Mouse (Mus musculus) MEL (cell line): Measurements from ENCODE around the gene Hacd3.

Experiments used
- CHD1 ChIP-seq: IDR thresholded peaks from 2 replicates; pipeline ENCODE4 v1.6.1; 2012; ENCODE audit warnings: low read depth, mild to moderate bottlenecking, inconsistent platforms, low read length, improper control_type of control experiment
- CHD2 ChIP-seq: IDR thresholded peaks from 2 replicates; pipeline ENCODE4 v1.6.1; 2011; ENCODE audit warnings: low read length, improper control_type of control experiment
- CTCF ChIP-seq, 3 experiments: IDR thresholded peaks in 2 of 3; conservative IDR thresholded peaks in 1 of 3; 2 replicates each; pipeline ENCODE4 v1.5.1; 2011 to 2012; ENCODE audit warnings: low read length in 3 of 3, low read depth in 2 of 3, mild to moderate bottlenecking in 2 of 3, improper control_type of control experiment in 1 of 3, inconsistent platforms in 1 of 3, mixed read lengths in 1 of 3, moderate library complexity in 1 of 3; ENCODE audit not compliant: control insufficient read depth in 1 of 3, insufficient read depth in 1 of 3, poor library complexity in 1 of 3, severe bottlenecking in 1 of 3
- MAFK ChIP-seq: IDR thresholded peaks from 2 replicates; pipeline ENCODE4 v1.6.1; 2011; ENCODE audit warnings: low read depth, mild to moderate bottlenecking, low read length, improper control_type of control experiment, borderline replicate concordance
- MEF2A ChIP-seq: IDR thresholded peaks from 2 replicates; pipeline ENCODE4 v1.6.1; 2014; ENCODE audit warnings: low read depth, mild to moderate bottlenecking, inconsistent platforms, low read length, improper control_type of control experiment; ENCODE audit not compliant: poor library complexity, insufficient replicate concordance, severe bottlenecking; ENCODE audit errors: extremely low read depth
- POLR2A ChIP-seq, 2 experiments: IDR thresholded peaks; 2 replicates each; pipeline ENCODE4 v1.6.1; 2011 to 2012; ENCODE audit warnings: low read length in 2 of 2, mild to moderate bottlenecking in 2 of 2, control low read depth in 1 of 2, improper control_type of control experiment in 1 of 2, low read depth in 1 of 2, moderate library complexity in 1 of 2; ENCODE audit not compliant: control insufficient read depth in 1 of 2, insufficient read depth in 1 of 2, poor library complexity in 1 of 2
- RCOR1 ChIP-seq: IDR thresholded peaks from 2 replicates; pipeline ENCODE4 v1.6.1; 2012; ENCODE audit warnings: low read depth, mild to moderate bottlenecking, inconsistent platforms, low read length, improper control_type of control experiment
- SIN3A ChIP-seq: IDR thresholded peaks from 2 replicates; pipeline ENCODE4 v1.6.1; 2012; ENCODE audit warnings: low read length, improper control_type of control experiment, inconsistent platforms

- TF ChIP-seq RCOR1 (no peak), MAFK (no peak), CTCF (IDR thresholded peaks at IDR 0.05 in 2 of 3, conservative IDR thresholded peaks at IDR 0.05 in 1 of 3; ENCODE audit: control insufficient read depth in 1 of 3, insufficient read depth in 1 of 3, low read depth in 2 of 3, low read length in 3 of 3, poor library complexity in 1 of 3, severe bottlenecking in 1 of 3) (no peak), POLR2A (IDR thresholded peaks at IDR 0.05; ENCODE audit: control insufficient read depth in 1 of 2, insufficient read depth in 1 of 2, low read depth in 1 of 2, low read length in 2 of 2, poor library complexity in 1 of 2) (peak in 1 of 2 experiments; percentile 62; a peak in 2 of 4 replicates), MEF2A (no peak), CHD1 (no peak), SIN3A (peak; percentile 82), CHD2 (no peak)
These were observed 65.2 kb downstream of the Hacd3 start for GRCm38 (mm10) chr9:64956337-64956736.
